Mouse (Mus musculus): ENCODE results near the gene Ppp1r13l. TPM values are rescaled to one million over a fixed set of nuclear protein-coding genes. Genes with fewer than 3 reads are reported as not detected.

Gene Ppp1r13l
- total and polyA plus RNA-seq, 3 experiments, result 1.5 to 15.9 TPM; not detected in 1

DNA sequence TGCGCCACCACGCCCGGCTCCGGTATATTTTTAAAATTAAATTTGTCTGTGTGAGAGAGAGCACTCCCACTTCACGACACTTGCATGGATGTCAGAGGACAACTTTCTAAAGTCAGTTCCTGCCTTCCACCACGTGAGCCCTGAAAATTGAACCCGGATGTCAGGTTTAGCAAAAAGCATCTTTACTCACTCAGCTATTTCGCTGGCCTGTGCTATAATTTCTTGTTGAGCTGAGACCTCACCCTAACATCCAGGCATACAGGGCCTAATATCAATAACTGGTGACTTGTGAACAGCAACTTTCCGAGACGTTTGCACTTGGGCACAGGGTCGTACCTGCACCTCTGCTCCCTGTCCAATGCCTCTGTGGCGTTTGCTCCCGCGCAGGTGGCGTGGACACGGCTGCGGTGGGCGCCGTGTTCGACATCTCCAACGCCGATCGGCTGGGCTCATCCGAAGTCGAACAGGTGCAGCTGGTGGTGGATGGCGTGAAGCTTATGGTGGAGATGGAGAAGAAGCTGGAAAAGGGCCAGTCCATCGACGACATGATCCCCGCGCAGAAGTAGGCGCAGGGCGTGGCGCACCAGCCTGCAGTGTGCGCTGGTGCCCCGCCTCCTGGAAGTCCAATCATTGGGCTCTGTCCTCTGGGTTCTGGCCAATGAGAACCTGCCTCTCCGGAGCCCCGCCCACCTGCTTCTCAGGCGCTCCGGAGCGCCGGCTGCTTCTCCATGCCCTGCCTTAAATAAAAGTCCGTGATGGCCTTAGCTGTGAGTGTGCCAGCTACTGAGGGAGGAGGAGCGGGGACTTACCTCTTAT is 61.5 kb downstream of the Ppp1r13l start (continued):
- TF ChIP-seq BHLHE40 (IDR thresholded peaks at IDR 0.05; ENCODE audit: borderline replicate concordance, low read depth, low read length), result no peak
- no peak for TF ChIP-seq POLR2AphosphoS2 (IDR thresholded peaks at IDR 0.05; ENCODE audit: low read length)
- TF ChIP-seq NELFE (IDR thresholded peaks at IDR 0.05; ENCODE audit: low read depth, low read length), result peak; percentile 24; the same call in 1 of the 2 replicates

DNA sequence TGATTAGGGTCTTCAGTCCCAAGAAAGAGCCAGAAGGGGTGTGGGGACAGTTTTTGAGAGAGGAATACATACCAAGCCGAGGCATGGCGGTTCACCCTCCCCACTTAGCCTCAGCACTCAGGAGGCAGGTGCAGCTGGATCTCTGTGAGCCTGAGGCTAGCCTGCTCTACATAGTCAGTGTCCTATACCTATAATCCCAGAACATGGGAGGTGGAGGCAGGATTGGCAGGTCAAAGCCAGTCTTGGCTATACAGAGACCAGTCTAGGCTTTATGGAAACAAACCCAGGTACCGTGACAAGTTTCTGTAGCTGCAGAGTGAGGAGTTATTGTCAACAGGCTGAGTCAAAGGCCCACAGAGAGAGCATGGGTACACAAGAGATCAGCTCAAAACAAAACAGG is 63.5 kb downstream of the Ppp1r13l start:
- no peaks in the 10 kb centered on the region for H3K27me3 ChIP-seq (ENCODE audit: control insufficient read depth in 1 of 2, insufficient read depth in 2 of 2, low read length in 2 of 2)
- peaks cover 2 to 5% of the 10 kb centered on the region in 2 experiments for H3K4me1 ChIP-seq (ENCODE audit: control insufficient read depth in 1 of 2, insufficient read depth in 2 of 2, low read length in 2 of 2)
- 0 out of 4 replicates have a peak, but pooled peaks cover 0 to 3% of the 10 kb centered on the region in 2 experiments for H3K36me3 ChIP-seq (ENCODE audit: control insufficient read depth in 1 of 2, insufficient read depth in 2 of 2, low read length in 2 of 2)

DNA sequence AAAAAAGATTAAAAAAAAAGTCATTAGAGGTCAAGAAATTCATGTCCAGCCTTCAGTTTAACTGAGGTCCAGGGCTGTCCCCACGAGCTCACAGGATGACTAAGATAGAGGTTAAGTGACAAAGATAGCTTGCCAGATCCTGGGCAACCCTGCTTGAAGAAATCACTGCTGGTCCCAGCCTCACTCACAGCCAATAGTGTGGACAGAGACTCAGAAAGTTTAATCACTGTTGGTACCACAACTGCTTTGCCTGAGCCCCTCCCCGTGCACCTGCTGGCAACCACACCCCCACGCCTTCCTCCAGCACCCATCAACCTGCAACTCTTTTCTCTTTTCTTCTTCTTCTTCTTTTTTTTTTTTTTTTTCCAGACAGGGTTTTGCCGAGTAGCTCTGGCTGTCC is 64.5 kb downstream of the Ppp1r13l start:
- Histone ChIP-seq H3K4me3 (ENCODE audit: control insufficient read depth in 1 of 2, insufficient read depth in 1 of 2, low read depth in 2 of 2, low read length in 2 of 2) (no peak overlapping the region), H3K9ac (ENCODE audit: control insufficient read depth, low read depth, low read length, poor library complexity, severe bottlenecking) (no peak overlapping the region), H3K27me3 (ENCODE audit: control insufficient read depth in 1 of 2, insufficient read depth in 2 of 2, low read length in 2 of 2) (no peaks in the 10 kb centered on the region), H3K4me1 (ENCODE audit: control insufficient read depth in 1 of 2, insufficient read depth in 2 of 2, low read length in 2 of 2) (peaks cover 2 to 5% of the 10 kb centered on the region in 2 experiments), H3K9me3 (replicated peaks; ENCODE audit: insufficient read depth, low read length) (no peaks in the 10 kb centered on the region), H3K79me2 (ENCODE audit: control insufficient read depth, insufficient read depth, low read length, poor library complexity) (no peaks in the 10 kb centered on the region), H3K27ac (ENCODE audit: control insufficient read depth, low read depth, low read length) (no peak overlapping the region), H3K36me3 (ENCODE audit: control insufficient read depth in 1 of 2, insufficient read depth in 2 of 2, low read length in 2 of 2) (peaks cover 0 to 3% of the 10 kb centered on the region in 2 experiments; a peak in 1 of 4 replicates)
- TF ChIP-seq SMC3 (IDR thresholded peaks at IDR 0.05; ENCODE audit: low read depth, low read length) (no peak), MYC (IDR thresholded peaks at IDR 0.05; ENCODE audit: low read depth, low read length) (no peak), ZC3H11A (IDR thresholded peaks at IDR 0.05; ENCODE audit: low read depth, low read length) (no peak), POLR2A (IDR thresholded peaks at IDR 0.05; ENCODE audit: control insufficient read depth in 1 of 2, insufficient read depth in 1 of 2, low read depth in 1 of 2, low read length in 2 of 2, poor library complexity in 1 of 2) (no peak), POLR2AphosphoS5 (IDR thresholded peaks at IDR 0.05; ENCODE audit: borderline replicate concordance, low read depth, low read length) (no peak)
- no peak for DNase-seq (ENCODE audit: low read depth, low spot score)

More for the DNA sequence above, 63.5 kb downstream of the Ppp1r13l start:
- TF ChIP-seq POLR2AphosphoS5 (IDR thresholded peaks at IDR 0.05; ENCODE audit: borderline replicate concordance, low read depth, low read length) (no peak), MAX (IDR thresholded peaks at IDR 0.05; ENCODE audit: low read length) (no peak), SMC3 (IDR thresholded peaks at IDR 0.05; ENCODE audit: low read depth, low read length) (no peak), ZC3H11A (IDR thresholded peaks at IDR 0.05; ENCODE audit: low read depth, low read length) (no peak), ETS1 (IDR thresholded peaks at IDR 0.05; ENCODE audit: low read depth, low read length) (no peak), ELF1 (IDR thresholded peaks at IDR 0.05; ENCODE audit: low read depth, low read length) (no peak), JUND (IDR thresholded peaks at IDR 0.05; ENCODE audit: low read depth, low read length) (no peak), CHD1 (IDR thresholded peaks at IDR 0.05; ENCODE audit: low read depth, low read length) (no peak), RCOR1 (IDR thresholded peaks at IDR 0.05; ENCODE audit: low read depth, low read length) (no peak), MEF2A (IDR thresholded peaks at IDR 0.05; ENCODE audit: extremely low read depth, insufficient replicate concordance, low read depth, low read length, poor library complexity, severe bottlenecking) (no peak), TCF12 (IDR thresholded peaks at IDR 0.05; ENCODE audit: low read depth, low read length) (no peak), TAL1 (IDR thresholded peaks at IDR 0.05; ENCODE audit: low read length) (no peak), MAZ (IDR thresholded peaks at IDR 0.05; ENCODE audit: low read depth, low read length) (no peak), ZKSCAN1 (IDR thresholded peaks at IDR 0.05; ENCODE audit: low read depth, low read length) (no peak), POLR2AphosphoS2 (IDR thresholded peaks at IDR 0.05; ENCODE audit: low read length) (no peak), ZNF384 (IDR thresholded peaks at IDR 0.05; ENCODE audit: low read depth, low read length) (no peak), SIN3A (IDR thresholded peaks at IDR 0.05; ENCODE audit: low read length) (no peak), EP300 (IDR thresholded peaks at IDR 0.05; ENCODE audit: low read depth in 1 of 2, low read length in 2 of 2) (no peak)
- DNase-seq (ENCODE audit: low read depth, low spot score), result no peak
- H3K9ac ChIP-seq (ENCODE audit: control insufficient read depth, low read depth, low read length, poor library complexity, severe bottlenecking), result no peak overlapping the region
- no peak overlapping the region for H3K27ac ChIP-seq (ENCODE audit: control insufficient read depth, low read depth, low read length)
- no peaks in the 10 kb centered on the region for H3K9me3 ChIP-seq (replicated peaks; ENCODE audit: insufficient read depth, low read length)
- no peaks in the 10 kb centered on the region for H3K79me2 ChIP-seq (ENCODE audit: control insufficient read depth, insufficient read depth, low read length, poor library complexity)
- H3K4me3 ChIP-seq (ENCODE audit: control insufficient read depth in 1 of 2, insufficient read depth in 1 of 2, low read depth in 2 of 2, low read length in 2 of 2), result no peak overlapping the region

Data from MEL (cell line).